In genomic region chr7:141176173-141176572, GRCm38 (mm10) we compare ENCODE assay signal across 8 mouse cellular contexts. TPM values are rescaled to one million over a fixed set of nuclear protein-coding genes. Genes with fewer than 3 reads are reported as not detected.
DNase-seq lines count a peak whose midpoint lies in the region; ATAC-seq and TF ChIP-seq lines count a peak whose summit lies in the region.

No protein-coding gene starts in this region.

- no peaks in the 10 kb centered on the region for H3K9me3 ChIP-seq in liver, embryonic 14.5 days (ENCODE audit: control insufficient read depth, low read length)

- peaks cover 10 to 11% of the 10 kb centered on the region in 2 experiments for H3K4me1 ChIP-seq in liver, embryonic 14.5 days (replicated peaks; ENCODE audit: control insufficient read depth in 2 of 2, insufficient read depth in 2 of 2, low read length in 1 of 2)

- no peak overlapping the region for H3K4me2 ChIP-seq in liver, embryonic 14.5 days (ENCODE audit: low read depth)

- H3K9ac ChIP-seq in liver, embryonic 14.5 days (replicated peaks): no peak overlapping the region

- no peaks in the 10 kb centered on the region for H3K27me3 ChIP-seq in liver, embryonic 14.5 days (ENCODE audit: control insufficient read depth, insufficient read depth, low read length)

- H3K36me3 ChIP-seq in liver, embryonic 14.5 days (replicated peaks; ENCODE audit: control insufficient read depth, insufficient read depth, low read depth): no peaks in the 10 kb centered on the region

- H3K4me3 ChIP-seq in liver, embryonic 14.5 days (ENCODE audit: insufficient read depth in 1 of 2, low read depth in 2 of 2, low read length in 2 of 2): no peak overlapping the region

- peak; percentile 97 for TF ChIP-seq CTCF in liver, embryonic 14.5 days (IDR thresholded peaks at IDR 0.05; ENCODE audit: low read depth)

- TF ChIP-seq EP300 in liver, embryonic 14.5 days (IDR thresholded peaks at IDR 0.05; ENCODE audit: low read depth): no peak

- DNase-seq in A20 (ENCODE audit: low read depth, low spot score): peak; percentile 88
- DNase-seq in ZHBTc4 (ENCODE audit: low read depth, low spot score): peak; percentile 91
- peak; percentile 73 to 80 for DNase-seq in gastrocnemius, postnatal 36 days
- peak; percentile 90 to 95 for DNase-seq in kidney, postnatal 25 days
- peak; percentile 74 to 79 (median 76) for DNase-seq in liver, embryonic 14.5 days (ENCODE audit: low read depth in 3 of 3, low spot score in 3 of 3)
- peak; percentile 71 for DNase-seq in ovary, adult 18-20 months (ENCODE audit: low spot score)
- peak; percentile 85 for DNase-seq in thymus, postnatal 0 days (ENCODE audit: low spot score)

- peak; percentile 60 for ATAC-seq in common myeloid progenitor, adult 5-6 weeks (replicated peaks; ENCODE audit: low read depth, poor library complexity, severe bottlenecking)
- ATAC-seq in liver, embryonic 14.5 days (ENCODE audit: insufficient read depth): no peak

- H3K27ac ChIP-seq in liver, embryonic 14.5 days: no peak overlapping the region

- intact Hi-C loops in gastrocnemius, postnatal 36 days (cut with DNase I): loop anchor here (1.0 to 10.0 kb wide), 2 partner anchors 84 to 331 kb away; partner anchors contain the start of genes Odf3 and Scgb1c1

- 3% methylated on average over 8 of the region's 8 CpGs for WGBS in liver, embryonic 14.5 days (ENCODE audit: insufficient replicate concordance)

RNA-seq across cellular contexts. Expression of gene Rnh1, which starts 3.5 kb away (rescaled TPM):
- total RNA-seq in common myeloid progenitor, adult 5-6 weeks (2017): 42.0 and 54.6 TPM in 2 replicates
- total RNA-seq in gastrocnemius, postnatal 36 days (2021): 10 to 100 TPM; 41.8 to 45.9 TPM
- polyA plus RNA-seq in liver, embryonic 14.5 days (2012; rRNA removed): 26.5 and 29.1 TPM in 2 replicates
- 54.6 and 59.7 TPM in 2 replicates for polyA plus RNA-seq in liver, embryonic 14.5 days (2014; fragmentation: Nextera tagmentation; extraction: Ambion mirVana)
- polyA plus RNA-seq in thymus, postnatal 0 days (2015; fragmentation: Nextera tagmentation; extraction: Ambion mirVana): 71.2 and 72.2 TPM in 2 replicates

RNA-seq across cellular contexts. Expression of gene Hras, which starts 17.6 kb away (rescaled TPM):
- total RNA-seq in common myeloid progenitor, adult 5-6 weeks (2017): 23.5 and 36.8 TPM in 2 replicates
- 100 to 1,000 TPM; 148 to 163 TPM for total RNA-seq in gastrocnemius, postnatal 36 days (2021)
- polyA plus RNA-seq in liver, embryonic 14.5 days (2012; rRNA removed): 50.8 and 66.8 TPM in 2 replicates
- 84.4 and 102 TPM in 2 replicates for polyA plus RNA-seq in liver, embryonic 14.5 days (2014; fragmentation: Nextera tagmentation; extraction: Ambion mirVana)
- polyA plus RNA-seq in thymus, postnatal 0 days (2015; fragmentation: Nextera tagmentation; extraction: Ambion mirVana): 58.8 and 66.5 TPM in 2 replicates

RNA-seq across cellular contexts. Expression of gene Lrrc56, which starts 17.8 kb away (rescaled TPM):
- total RNA-seq in common myeloid progenitor, adult 5-6 weeks (2017): 1.2 TPM in 2 replicates
- total RNA-seq in gastrocnemius, postnatal 36 days (2021): 1 to 10 TPM; 2.0 to 2.1 TPM
- 15.3 and 20.3 TPM in 2 replicates for polyA plus RNA-seq in liver, embryonic 14.5 days (2012; rRNA removed)
- 10.4 and 10.9 TPM in 2 replicates for polyA plus RNA-seq in liver, embryonic 14.5 days (2014; fragmentation: Nextera tagmentation; extraction: Ambion mirVana)
- polyA plus RNA-seq in thymus, postnatal 0 days (2015; fragmentation: Nextera tagmentation; extraction: Ambion mirVana): 2.5 and 2.9 TPM in 2 replicates

RNA-seq across cellular contexts. Expression of gene Lmntd2, which starts 37.7 kb away (rescaled TPM):
- total RNA-seq in common myeloid progenitor, adult 5-6 weeks (2017): 0.32 and 1.2 TPM in 2 replicates
- total RNA-seq in gastrocnemius, postnatal 36 days (2021): not detected
- polyA plus RNA-seq in liver, embryonic 14.5 days (2012; rRNA removed): 2.0 and 2.3 TPM in 2 replicates
- polyA plus RNA-seq in liver, embryonic 14.5 days (2014; fragmentation: Nextera tagmentation; extraction: Ambion mirVana): 0.25 and 0.66 TPM in 2 replicates
- 1.1 and 1.8 TPM in 2 replicates for polyA plus RNA-seq in thymus, postnatal 0 days (2015; fragmentation: Nextera tagmentation; extraction: Ambion mirVana)

RNA-seq across cellular contexts. Expression of gene Rassf7, which starts 39.5 kb away (rescaled TPM):
- total RNA-seq in common myeloid progenitor, adult 5-6 weeks (2017): 1.8 and 5.9 TPM in 2 replicates
- total RNA-seq in gastrocnemius, postnatal 36 days (2021): under 1 TPM in 1 of 2 experiments, not detected in 1; 0.59 TPM
- 21.6 and 28.3 TPM in 2 replicates for polyA plus RNA-seq in liver, embryonic 14.5 days (2012; rRNA removed)
- 16.8 and 22.4 TPM in 2 replicates for polyA plus RNA-seq in liver, embryonic 14.5 days (2014; fragmentation: Nextera tagmentation; extraction: Ambion mirVana)
- 19.7 and 20.6 TPM in 2 replicates for polyA plus RNA-seq in thymus, postnatal 0 days (2015; fragmentation: Nextera tagmentation; extraction: Ambion mirVana)
